Mouse (Mus musculus): ENCODE measurements around the gene Ift46. TPM values are rescaled to one million over a fixed set of nuclear protein-coding genes. Genes with fewer than 3 reads are reported as not detected.

The Ift46 gene
- polyA plus RNA-seq, 1 experiment from 2014 or later: 141 TPM

DNA sequence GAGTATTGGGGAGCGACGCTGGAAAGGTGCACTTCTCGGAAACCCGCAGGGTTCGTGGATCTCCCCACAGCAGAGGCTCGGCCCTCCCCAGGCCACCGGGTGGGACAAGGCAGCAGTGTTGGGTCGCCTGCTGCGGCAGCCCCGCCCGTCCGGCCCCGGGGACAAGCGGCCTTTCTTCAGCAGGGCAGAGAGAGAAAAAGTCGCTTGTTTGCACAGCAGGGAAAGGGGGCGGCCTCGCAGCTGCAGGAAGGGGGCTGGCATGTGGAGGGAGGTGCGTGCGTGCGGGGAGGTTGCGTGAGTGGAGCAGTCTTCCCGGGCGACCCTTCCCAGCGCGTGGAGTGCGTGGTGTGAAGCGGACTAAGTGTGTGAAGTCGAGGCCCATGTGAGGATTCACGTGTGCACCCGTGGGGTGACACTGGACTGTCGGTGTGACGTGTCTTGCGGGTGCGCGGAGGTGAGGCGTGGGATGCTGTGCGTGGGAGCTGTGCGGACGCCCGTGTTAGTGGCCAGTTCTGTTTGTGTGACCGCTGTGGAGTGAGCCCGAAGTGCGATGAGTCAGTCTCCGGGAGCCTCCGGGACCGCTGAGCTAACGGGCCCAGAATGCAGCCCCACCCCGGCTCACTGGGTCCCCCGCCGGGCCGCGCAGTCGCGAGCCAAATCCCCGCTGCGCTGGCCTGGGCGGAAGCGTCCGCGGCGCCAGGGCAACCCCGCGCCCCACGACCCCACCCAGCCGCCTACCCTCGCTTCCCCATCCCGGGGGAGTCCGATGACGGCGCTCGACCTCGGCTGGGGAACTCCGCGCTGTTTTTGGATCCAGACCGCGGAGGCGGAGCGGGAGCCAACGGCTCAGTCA, 33.8 kb upstream of the Ift46 start:
- Histone ChIP-seq H3K9ac (peak overlapping the region; percentile 57), H3K27ac (peak overlapping the region; percentile 44), H3K4me2 (replicated peaks) (peak overlapping the region; percentile 94), H3K36me3 (replicated peaks; ENCODE audit: control insufficient read depth, insufficient read depth) (no peaks in the 10 kb centered on the region), H3K27me3 (ENCODE audit: control insufficient read depth, insufficient read depth, low read length) (peaks cover 14% of the 10 kb centered on the region; the same call in 1 of the 2 replicates), H3K4me3 (replicated peaks; ENCODE audit: low read length) (peak overlapping the region; percentile 49), H3K4me1 (replicated peaks; ENCODE audit: control insufficient read depth, insufficient read depth, low read length) (peaks cover 10% of the 10 kb centered on the region; the same call in 1 of the 2 replicates), H3K9me3 (ENCODE audit: control insufficient read depth, low read length) (no peaks in the 10 kb centered on the region)
- DNase-seq (ENCODE audit: low spot score) (no peak), ATAC-seq (ENCODE audit: low FRiP score) (peak; percentile 56; the same call in 1 of the 2 replicates)
- under 1% methylated on average over 79 of the region's 79 CpGs for WGBS

GRCm38 (mm10) chr9:44734524-44735494, 32.9 kb upstream of the Ift46 start, which contains the start of gene Phldb1:
Gene Phldb1 (minus strand): TSS chr9:44735198.
- H3K4me2 ChIP-seq (replicated peaks): peak within 1 kb of the TSS; percentile 94
- peak within 1 kb of the TSS; percentile 49 for H3K4me3 ChIP-seq (replicated peaks; ENCODE audit: low read length)
- under 1% methylated on average over 44 of the region's 47 CpGs for WGBS
- peaks cover 10% of the 10 kb centered on the region; the same call in 1 of the 2 replicates for H3K4me1 ChIP-seq (replicated peaks; ENCODE audit: control insufficient read depth, insufficient read depth, low read length)
- no peaks in the 10 kb centered on the region for H3K36me3 ChIP-seq (replicated peaks; ENCODE audit: control insufficient read depth, insufficient read depth)
- H3K9me3 ChIP-seq (ENCODE audit: control insufficient read depth, low read length): no peaks in the 10 kb centered on the region
- H3K27ac ChIP-seq: peak within 1 kb of the TSS; percentile 44
- peak; percentile 60 for ATAC-seq (ENCODE audit: low FRiP score)
- no peak for DNase-seq (ENCODE audit: low spot score)
- H3K9ac ChIP-seq: peak within 1 kb of the TSS; percentile 57
- peaks cover 14% of the 10 kb centered on the region; the same call in 1 of the 2 replicates for H3K27me3 ChIP-seq (ENCODE audit: control insufficient read depth, insufficient read depth, low read length)

DNA sequence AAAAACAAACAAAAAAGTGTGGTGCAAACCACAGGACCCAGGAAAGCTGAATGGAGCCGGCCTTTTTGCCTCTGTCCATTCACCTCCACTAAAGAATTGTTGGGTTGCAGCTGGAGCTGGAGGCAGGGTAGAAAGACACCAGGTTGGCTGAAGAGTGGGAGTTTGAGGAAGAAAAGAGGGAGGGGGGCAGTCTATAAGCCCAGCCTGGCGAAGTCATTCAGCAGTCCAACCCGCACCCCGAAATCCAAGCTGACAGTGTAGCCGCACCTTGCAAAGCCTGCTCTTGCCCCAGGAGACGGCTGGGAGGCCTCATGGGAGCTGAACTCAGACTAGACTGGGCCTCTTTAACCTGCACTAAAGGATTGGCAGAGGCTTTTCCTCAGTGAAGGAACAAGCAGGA, 31.8 kb upstream of the Ift46 start:
- ATAC-seq (ENCODE audit: low FRiP score): no peak
- H3K27me3 ChIP-seq (ENCODE audit: control insufficient read depth, insufficient read depth, low read length): peaks cover 14% of the 10 kb centered on the region; the same call in 1 of the 2 replicates
- no peak overlapping the region for H3K27ac ChIP-seq

DNA sequence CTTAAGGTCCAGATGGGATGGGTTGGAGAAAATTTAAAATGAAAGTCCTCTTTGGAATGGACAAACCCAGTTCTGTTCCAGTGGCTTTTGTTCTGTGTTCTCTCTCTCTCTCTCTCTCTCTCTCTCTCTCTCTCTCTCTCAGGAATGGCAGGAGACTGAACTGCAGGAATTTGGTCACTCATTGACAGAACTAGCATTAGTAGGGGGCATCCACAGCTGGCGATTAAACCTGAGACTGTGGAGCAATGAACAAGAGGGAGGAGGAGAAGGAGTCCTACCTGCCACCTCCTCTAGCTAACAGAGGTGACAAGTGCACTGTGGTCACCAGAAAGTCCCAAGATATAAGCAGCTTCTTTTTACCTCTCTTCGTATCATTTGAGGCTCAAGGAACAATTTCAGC, 31.4 kb upstream of the Ift46 start:
- Histone ChIP-seq H3K9ac (no peak overlapping the region), H3K27ac (no peak overlapping the region), H3K4me1 (replicated peaks; ENCODE audit: control insufficient read depth, insufficient read depth, low read length) (peaks cover 10% of the 10 kb centered on the region; the same call in 1 of the 2 replicates), H3K9me3 (ENCODE audit: control insufficient read depth, low read length) (no peaks in the 10 kb centered on the region), H3K36me3 (replicated peaks; ENCODE audit: control insufficient read depth, insufficient read depth) (0 out of 2 replicates have a peak, but pooled peaks cover 3% of the 10 kb centered on the region), H3K27me3 (ENCODE audit: control insufficient read depth, insufficient read depth, low read length) (peaks cover 14% of the 10 kb centered on the region; the same call in 1 of the 2 replicates), H3K4me2 (replicated peaks) (no peak overlapping the region), H3K4me3 (replicated peaks; ENCODE audit: low read length) (no peak overlapping the region)
- ATAC-seq (ENCODE audit: low FRiP score) (no peak), DNase-seq (ENCODE audit: low spot score) (no peak)
- 67% methylated on average over 2 of the region's 2 CpGs for WGBS

More for the DNA sequence above, 31.8 kb upstream of the Ift46 start:
- Histone ChIP-seq H3K4me3 (replicated peaks; ENCODE audit: low read length) (no peak overlapping the region), H3K4me2 (replicated peaks) (no peak overlapping the region), H3K9me3 (ENCODE audit: control insufficient read depth, low read length) (no peaks in the 10 kb centered on the region), H3K9ac (no peak overlapping the region), H3K36me3 (replicated peaks; ENCODE audit: control insufficient read depth, insufficient read depth) (no peaks in the 10 kb centered on the region), H3K4me1 (replicated peaks; ENCODE audit: control insufficient read depth, insufficient read depth, low read length) (peaks cover 10% of the 10 kb centered on the region; the same call in 1 of the 2 replicates)
- WGBS: 76% methylated on average over 6 of the region's 6 CpGs
- no peak for DNase-seq (ENCODE audit: low spot score)

- 46% methylated on average over 8 of the region's 8 CpGs for WGBS
- H3K27ac ChIP-seq: no peak overlapping the region
- H3K9ac ChIP-seq: no peak overlapping the region
- H3K4me3 ChIP-seq (replicated peaks; ENCODE audit: low read length): no peak overlapping the region
- DNase-seq (ENCODE audit: low spot score): no peak
- ATAC-seq (ENCODE audit: low FRiP score): no peak
- no peaks in the 10 kb centered on the region for H3K9me3 ChIP-seq (ENCODE audit: control insufficient read depth, low read length)
- H3K4me1 ChIP-seq (replicated peaks; ENCODE audit: control insufficient read depth, insufficient read depth, low read length): peaks cover 10% of the 10 kb centered on the region; the same call in 1 of the 2 replicates
- no peak overlapping the region for H3K4me2 ChIP-seq (replicated peaks)
- H3K36me3 ChIP-seq (replicated peaks; ENCODE audit: control insufficient read depth, insufficient read depth): peaks cover 12% of the 10 kb centered on the region
- peaks cover 14% of the 10 kb centered on the region; the same call in 1 of the 2 replicates for H3K27me3 ChIP-seq (ENCODE audit: control insufficient read depth, insufficient read depth, low read length)
Observed at GRCm38 (mm10) chr9:44737240-44737949, 30.3 kb upstream of the Ift46 start.

DNA sequence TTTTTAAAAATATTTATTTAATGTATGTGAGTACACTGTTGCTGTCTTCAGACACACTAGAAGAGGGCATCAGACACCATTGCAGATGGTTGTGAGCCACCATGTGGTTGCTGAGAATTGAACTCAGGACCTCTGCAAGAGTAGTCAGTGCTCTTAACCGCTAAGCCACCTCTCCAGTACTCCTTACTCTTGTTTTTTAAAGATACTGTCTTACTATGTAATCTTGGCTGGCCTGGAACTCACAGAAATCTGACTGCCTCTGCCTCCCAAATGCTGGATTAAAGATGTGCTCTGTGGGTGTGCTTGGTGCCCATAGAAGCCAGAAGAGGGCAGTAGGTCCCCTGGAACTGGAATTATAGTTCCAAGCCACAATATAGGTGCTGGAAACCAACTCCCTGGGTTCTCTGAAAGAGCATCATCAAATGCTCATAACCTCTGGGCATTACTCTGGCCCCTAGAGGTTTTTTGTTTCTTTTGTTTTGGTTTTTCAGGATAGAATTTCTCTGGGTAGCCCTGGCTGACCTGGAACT, 27.0 kb upstream of the Ift46 start:
- H3K36me3 ChIP-seq (replicated peaks; ENCODE audit: control insufficient read depth, insufficient read depth): peaks cover 45% of the 10 kb centered on the region
- 97% methylated on average over 1 of the region's 1 CpGs for WGBS
- no peak overlapping the region for H3K27ac ChIP-seq
- no peak overlapping the region for H3K4me2 ChIP-seq (replicated peaks)
- no peak overlapping the region for H3K4me3 ChIP-seq (replicated peaks; ENCODE audit: low read length)
- H3K27me3 ChIP-seq (ENCODE audit: control insufficient read depth, insufficient read depth, low read length): 0 out of 2 replicates have a peak, but pooled peaks cover 4% of the 10 kb centered on the region
- DNase-seq (ENCODE audit: low spot score) (no peak), ATAC-seq (ENCODE audit: low FRiP score) (no peak)
- H3K4me1 ChIP-seq (replicated peaks; ENCODE audit: control insufficient read depth, insufficient read depth, low read length): no peaks in the 10 kb centered on the region
- no peaks in the 10 kb centered on the region for H3K9me3 ChIP-seq (ENCODE audit: control insufficient read depth, low read length)
- H3K9ac ChIP-seq: no peak overlapping the region

- 94% methylated on average over 7 of the region's 7 CpGs for WGBS
- DNase-seq (ENCODE audit: low spot score) (no peak), ATAC-seq (ENCODE audit: low FRiP score) (no peak)
- Histone ChIP-seq H3K27me3 (ENCODE audit: control insufficient read depth, insufficient read depth, low read length) (no peaks in the 10 kb centered on the region), H3K4me1 (replicated peaks; ENCODE audit: control insufficient read depth, insufficient read depth, low read length) (no peaks in the 10 kb centered on the region), H3K4me2 (replicated peaks) (no peak overlapping the region), H3K27ac (no peak overlapping the region), H3K4me3 (replicated peaks; ENCODE audit: low read length) (no peak overlapping the region), H3K9me3 (ENCODE audit: control insufficient read depth, low read length) (no peaks in the 10 kb centered on the region), H3K9ac (no peak overlapping the region), H3K36me3 (replicated peaks; ENCODE audit: control insufficient read depth, insufficient read depth) (peaks cover 90% of the 10 kb centered on the region)
Observed at GRCm38 (mm10) chr9:44745371-44745770, 22.3 kb upstream of the Ift46 start.

DNA sequence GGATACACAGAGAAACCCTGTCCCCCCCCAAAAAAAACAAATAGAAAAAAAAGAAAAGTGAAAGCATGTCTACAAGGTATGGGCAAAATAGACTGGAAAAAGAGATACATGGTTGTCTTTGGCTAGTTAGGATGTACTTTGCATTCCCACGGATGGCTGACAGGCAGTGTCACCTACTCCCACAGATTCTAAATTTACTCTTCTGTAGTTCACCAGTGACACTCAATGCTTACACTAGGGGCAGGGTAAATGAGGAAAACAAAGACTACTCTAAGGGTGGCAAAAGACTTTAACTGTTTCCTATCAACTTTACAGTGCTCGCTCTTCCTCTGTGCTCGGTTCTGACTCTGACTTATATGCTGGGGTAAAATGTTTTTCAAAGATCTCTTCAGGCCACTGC, 21.0 kb upstream of the Ift46 start:
- 93% methylated on average over 3 of the region's 3 CpGs for WGBS

More for the DNA sequence above, 21.0 kb upstream of the Ift46 start:
- no peaks in the 10 kb centered on the region for H3K27me3 ChIP-seq (ENCODE audit: control insufficient read depth, insufficient read depth, low read length)
- H3K9ac ChIP-seq: no peak overlapping the region
- no peak overlapping the region for H3K4me3 ChIP-seq (replicated peaks; ENCODE audit: low read length)
- peaks cover 96% of the 10 kb centered on the region for H3K36me3 ChIP-seq (replicated peaks; ENCODE audit: control insufficient read depth, insufficient read depth)
- no peaks in the 10 kb centered on the region for H3K4me1 ChIP-seq (replicated peaks; ENCODE audit: control insufficient read depth, insufficient read depth, low read length)
- H3K4me2 ChIP-seq (replicated peaks): no peak overlapping the region
- no peak overlapping the region for H3K27ac ChIP-seq
- ATAC-seq (ENCODE audit: low FRiP score) (no peak), DNase-seq (ENCODE audit: low spot score) (no peak)
- H3K9me3 ChIP-seq (ENCODE audit: control insufficient read depth, low read length): no peaks in the 10 kb centered on the region

Data from hindbrain, embryonic 14.5 days (tissue).